Mouse (Mus musculus) intestine, postnatal 0 days (tissue): ENCODE results near the gene Zfp456. TPM values are rescaled to one million over a fixed set of nuclear protein-coding genes. Genes with fewer than 3 reads are reported as not detected.

Source experiments
- ATAC-seq: fragments of 200-750 bp; cut with Nextera tagmentation; 2 replicates; pipeline ENCODE4 v1.8.0; 2017; ENCODE audit warnings: mild to moderate bottlenecking, moderate TSS enrichment, moderate library complexity
- H3K27ac ChIP-seq: fragments of 300-500 bp; sonication (generic); 2 replicates; pipeline ENCODE4 v1.5.1; 2014; ENCODE audit warnings: mild to moderate bottlenecking, low read depth, low read length, moderate library complexity
- H3K27me3 ChIP-seq: fragments of 300-500 bp; sonication (generic); replicated peaks from 2 replicates; pipeline ENCODE4 v1.6.1; 2014; ENCODE audit warnings: low read length, mixed read lengths; ENCODE audit not compliant: control insufficient read depth, insufficient read depth
- H3K36me3 ChIP-seq: fragments of 300-500 bp; sonication (generic); 2 replicates; pipeline ENCODE4 v1.6.1; 2014; ENCODE audit warnings: mild to moderate bottlenecking, moderate library complexity; ENCODE audit not compliant: control insufficient read depth, insufficient read depth
- H3K4me1 ChIP-seq: fragments of 300-500 bp; sonication (generic); replicated peaks from 2 replicates; pipeline ENCODE4 v1.6.1; 2014; ENCODE audit warnings: antibody characterized with exemption, low read length, mixed read lengths; ENCODE audit not compliant: control insufficient read depth, insufficient read depth
- H3K4me2 ChIP-seq: fragments of 300-500 bp; sonication (generic); replicated peaks from 2 replicates; pipeline ENCODE4 v1.6.1; 2014; ENCODE audit warnings: low read depth, mild to moderate bottlenecking, moderate library complexity
- H3K4me3 ChIP-seq: fragments of 300-500 bp; sonication (generic); 2 replicates; pipeline ENCODE4 v1.5.1; 2014; ENCODE audit warnings: low read depth, low read length
- H3K9ac ChIP-seq: fragments of 300-500 bp; sonication (generic); 2 replicates; pipeline ENCODE4 v1.6.1; 2014; ENCODE audit warnings: mild to moderate bottlenecking, low read depth, low read length
- H3K9me3 ChIP-seq: fragments of 300-500 bp; sonication (generic); 2 replicates; pipeline ENCODE4 v1.6.1; 2016; ENCODE audit warnings: mixed run types; ENCODE audit not compliant: control insufficient read depth
- CTCF ChIP-seq: sonication (generic); IDR thresholded peaks from 2 replicates; pipeline ENCODE4 v1.5.1; 2016; ENCODE audit warnings: low read depth, mild to moderate bottlenecking, control low read depth, antibody characterized with exemption, moderate library complexity
- WGBS: fragments of 180-500 bp; shearing (Covaris S2); extraction: QIAGEN DNeasy Blood & Tissue Kit; methylation state at CpG from one replicate; pipeline ENCODE4 v1.1.7; 2014; 5-methylcytosine and 5-hydroxymethylcytosine counted together
- polyA plus RNA-seq: library from polyadenylated mRNA; unstranded; fragments of >200 nt; fragmentation: Nextera tagmentation; extraction: Ambion mirVana; gene quantifications from 2 replicates; pipeline ENCODE4 v1.2.1, GENCODE M21; 2015

Gene Zfp456
- polyA plus RNA-seq, 1 experiment from 2014 or later: 1.1 TPM

GRCm38 (mm10) chr13:67332877-67333276 is 42.7 kb downstream of the Zfp456 start:
- 0 out of 2 replicates have a peak, but pooled peaks cover 3% of the 10 kb centered on the region for H3K4me1 ChIP-seq
- no peaks in the 10 kb centered on the region for H3K9me3 ChIP-seq
- peak overlapping the region; percentile 45 for H3K9ac ChIP-seq
- WGBS: 69% methylated on average over 1 of the region's 1 CpGs
- TF ChIP-seq CTCF: no peak
- no peaks in the 10 kb centered on the region for H3K36me3 ChIP-seq
- H3K27ac ChIP-seq: 0 out of 2 replicates have a peak overlapping the region, but pooled peaks have one; percentile 3
- peak overlapping the region; percentile 44 for H3K4me3 ChIP-seq
- no peak for ATAC-seq
- H3K4me2 ChIP-seq: peak overlapping the region; percentile 66
- no peaks in the 10 kb centered on the region for H3K27me3 ChIP-seq

DNA sequence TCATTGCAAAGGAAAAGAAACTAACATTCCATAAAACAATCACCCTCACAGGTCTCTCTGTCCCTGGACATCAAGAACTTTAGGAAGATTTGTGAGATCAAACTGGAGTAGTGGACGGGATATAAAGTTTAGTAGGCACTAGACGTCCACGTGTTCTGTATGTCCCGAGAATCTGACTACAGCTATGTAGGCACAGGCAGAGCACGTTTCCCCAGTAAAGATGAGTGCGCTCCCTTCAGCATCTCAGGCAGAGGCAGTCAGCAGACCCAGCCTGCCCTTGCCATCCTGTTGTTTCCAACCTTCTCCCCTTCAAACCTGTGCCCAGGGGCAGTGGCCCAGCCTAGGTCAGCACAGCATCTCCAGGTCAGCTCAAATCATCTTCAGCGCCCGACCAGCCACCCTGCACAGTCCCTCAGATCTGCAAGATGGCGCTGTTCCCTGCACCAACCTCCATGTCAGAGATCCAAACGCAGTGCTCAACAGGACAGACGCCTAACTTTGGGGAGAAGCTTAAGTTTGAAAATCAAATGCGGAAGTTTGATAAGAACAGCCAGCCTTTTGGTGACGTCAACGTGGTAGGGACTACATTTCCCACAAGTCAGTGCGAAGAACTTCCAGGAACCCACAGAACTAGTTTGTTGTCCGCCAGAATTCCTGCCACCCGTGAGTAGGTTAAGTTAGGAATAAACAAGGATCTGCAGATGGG is 43.4 kb downstream of the Zfp456 start, which contains the start of gene Zfp595:
Gene Zfp595, minus strand, starts transcription at position 552 of the 706 bp plus-strand sequence.
- peak; percentile 73 for TF ChIP-seq CTCF

More for the DNA sequence above, 43.4 kb downstream of the Zfp456 start, which contains the start of gene Zfp595:
- Histone ChIP-seq H3K9me3 (no peaks in the 10 kb centered on the region), H3K9ac (peak within 1 kb of the TSS; percentile 45), H3K4me2 (peak within 1 kb of the TSS; percentile 66), H3K27me3 (no peaks in the 10 kb centered on the region), H3K27ac (peak within 1 kb of the TSS; percentile 3; the same call in 1 of the 2 replicates), H3K4me1 (0 out of 2 replicates have a peak, but pooled peaks cover 3% of the 10 kb centered on the region), H3K4me3 (peak within 1 kb of the TSS; percentile 44), H3K36me3 (no peaks in the 10 kb centered on the region)
- peak; percentile 88 for ATAC-seq
- WGBS: 6% methylated on average over 17 of the region's 17 CpGs

Other genes starting within 250 kb of the Zfp456 start
- gene Rsl1, start 202.6 kb downstream of the Zfp456 start, polyA plus RNA-seq: 2.9 and 3.9 TPM in 2 replicates
- gene Zfp455, start 181.3 kb downstream of the Zfp456 start, polyA plus RNA-seq: 1.2 and 1.5 TPM in 2 replicates
- gene Zfp458, start 97.3 kb downstream of the Zfp456 start, polyA plus RNA-seq: 0.77 and 1.1 TPM in 2 replicates
- gene Zfp457, start 69.3 kb downstream of the Zfp456 start, polyA plus RNA-seq: 0.27 and 0.46 TPM in 2 replicates
- gene Zfp595, start 43.2 kb downstream of the Zfp456 start, polyA plus RNA-seq: 1.0 and 1.1 TPM in 2 replicates
- 0.26 TPM in 1 of 2 replicates, not detected in the other for gene Gm28044, start 15.3 kb downstream of the Zfp456 start, polyA plus RNA-seq
- 0.83 and 0.90 TPM in 2 replicates for gene Zfp953, start 15.2 kb downstream of the Zfp456 start, polyA plus RNA-seq
- gene Gm28041, start 77 bp downstream of the Zfp456 start, polyA plus RNA-seq: 0.38 and 0.42 TPM in 2 replicates
- 4.1 and 5.0 TPM in 2 replicates for gene Zfp429, start 24.0 kb upstream of the Zfp456 start, polyA plus RNA-seq
- gene Zfp459, start 45.6 kb upstream of the Zfp456 start, polyA plus RNA-seq: 1.1 and 1.2 TPM in 2 replicates
- 3.0 and 3.2 TPM in 2 replicates for gene Zfp874a, start 75.8 kb upstream of the Zfp456 start, polyA plus RNA-seq
- gene Zfp874b, start 108.4 kb upstream of the Zfp456 start, polyA plus RNA-seq: 1.2 and 1.3 TPM in 2 replicates
- gene Zfp58, start 124.7 kb upstream of the Zfp456 start, polyA plus RNA-seq: 4.1 and 4.7 TPM in 2 replicates
- gene Gm26965, start 150.3 kb upstream of the Zfp456 start, polyA plus RNA-seq: not detected in 2 replicates
- gene Zfp87, start 150.4 kb upstream of the Zfp456 start, polyA plus RNA-seq: 23.2 and 23.9 TPM in 2 replicates
- 2.9 and 3.7 TPM in 2 replicates for gene Zfp748, start 178.0 kb upstream of the Zfp456 start, polyA plus RNA-seq
- gene Zfp729b, start 233.9 kb upstream of the Zfp456 start, polyA plus RNA-seq: 1.9 and 2.3 TPM in 2 replicates